Mouse (Mus musculus) bone marrow macrophage, adult 2 months (primary cell): ENCODE results near the gene Ftl1.

Experiments
- CTCF ChIP-seq: IDR thresholded peaks from 2 replicates; pipeline ENCODE4 v1.5.1; 2012; ENCODE audit warnings: low read depth, mild to moderate bottlenecking, low read length, moderate library complexity
- POLR2A ChIP-seq: IDR thresholded peaks from 2 replicates; pipeline ENCODE4 v1.6.1; 2012; ENCODE audit warnings: mild to moderate bottlenecking, low read depth, low read length, borderline replicate concordance

DNA sequence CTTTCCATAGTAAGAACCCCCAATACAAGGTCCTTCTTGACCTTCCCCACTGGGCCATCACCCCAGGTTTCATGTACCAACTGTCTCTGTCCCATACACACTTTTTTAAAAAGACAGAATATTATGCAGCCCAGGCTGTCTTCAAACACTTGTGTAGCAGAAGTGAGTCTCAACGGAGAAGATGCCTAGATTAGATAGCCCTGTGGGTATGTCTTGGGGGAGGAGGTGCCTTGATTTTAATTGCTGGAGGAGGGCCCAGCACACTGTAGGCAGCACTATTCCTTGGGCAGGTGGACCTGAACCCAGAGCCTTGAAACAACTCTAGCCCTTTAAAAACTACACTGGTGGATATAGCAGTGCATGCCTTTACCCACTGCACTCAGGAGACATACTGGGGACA lies 22.5 kb upstream of the Ftl1 start:
- TF ChIP-seq POLR2A (no peak), CTCF (no peak)
